Mouse (Mus musculus) gastrocnemius, adult 18-20 months (tissue): ENCODE results near the gene Myh3. TPM values are rescaled to one million over a fixed set of nuclear protein-coding genes. Genes with fewer than 3 reads are reported as not detected.
"Not testable (repeated sequence)": the region's sequence is repeated elsewhere in the genome, so short reads cannot be mapped to it uniquely, and the experiment has no call there.

ENCODE experiments used
- DNase-seq: peaks from one replicate; pipeline ENCODE4 v3.0.0; 2021; ENCODE audit warnings: low spot score
- total RNA-seq, 2 experiments: library from RNA; stranded (reverse); gene quantifications; 2 replicates each; pipeline ENCODE4 v1.2.3; 2021

Gene Myh3
- total RNA-seq, 2 experiments from 2014 or later: 9.5 to 15.9 TPM

GRCm38 (mm10) chr11:67076781-67077180, 1.3 kb upstream of the Myh3 start:
- DNase-seq: no peak

DNA sequence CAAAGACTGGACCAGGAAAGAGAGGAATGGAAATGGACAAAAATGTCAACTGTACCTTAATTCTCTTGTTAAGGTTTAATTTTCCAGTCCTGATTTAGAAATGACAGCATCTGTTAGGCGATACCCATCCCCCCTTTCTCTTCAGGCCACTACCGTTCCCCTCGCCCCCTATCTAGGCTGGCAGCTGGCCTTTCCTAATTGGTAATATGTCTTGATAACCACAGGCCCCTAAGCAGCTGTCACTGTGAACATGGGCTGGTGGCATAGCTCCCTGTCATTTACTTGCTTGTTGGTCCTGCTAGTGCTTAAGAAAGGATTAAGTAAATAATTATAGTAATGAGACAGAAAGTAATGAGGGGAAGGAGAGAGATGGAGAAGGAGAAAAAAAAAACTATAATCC, 665 bp upstream of the Myh3 start:
- no peak for DNase-seq

- no peak for DNase-seq
Measured at GRCm38 (mm10) chr11:67078888-67079287, 788 bp downstream of the Myh3 start.

DNA sequence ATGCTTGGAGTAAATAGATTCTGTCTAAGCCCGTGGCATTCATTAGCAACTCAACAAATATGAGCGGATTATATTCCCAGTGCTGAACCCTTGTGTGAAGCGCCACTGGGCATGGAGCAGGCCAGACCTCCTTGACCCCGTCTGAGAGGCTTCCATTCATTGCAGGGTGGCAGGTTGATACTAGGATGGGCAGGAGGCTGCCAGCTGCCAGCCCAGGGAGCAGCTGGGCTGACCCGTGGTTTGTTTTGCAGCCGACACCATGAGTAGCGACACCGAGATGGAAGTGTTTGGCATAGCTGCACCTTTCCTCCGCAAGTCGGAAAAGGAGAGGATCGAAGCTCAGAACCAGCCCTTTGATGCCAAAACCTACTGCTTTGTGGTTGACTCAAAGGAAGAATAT, 1.6 kb downstream of the Myh3 start:
- no peak for DNase-seq

GRCm38 (mm10) chr11:67080168-67080567, 2.1 kb downstream of the Myh3 start:
- DNase-seq: peak; percentile 58

GRCm38 (mm10) chr11:67081125-67081649, 3.1 kb downstream of the Myh3 start:
- DNase-seq: peak; percentile 31

DNA sequence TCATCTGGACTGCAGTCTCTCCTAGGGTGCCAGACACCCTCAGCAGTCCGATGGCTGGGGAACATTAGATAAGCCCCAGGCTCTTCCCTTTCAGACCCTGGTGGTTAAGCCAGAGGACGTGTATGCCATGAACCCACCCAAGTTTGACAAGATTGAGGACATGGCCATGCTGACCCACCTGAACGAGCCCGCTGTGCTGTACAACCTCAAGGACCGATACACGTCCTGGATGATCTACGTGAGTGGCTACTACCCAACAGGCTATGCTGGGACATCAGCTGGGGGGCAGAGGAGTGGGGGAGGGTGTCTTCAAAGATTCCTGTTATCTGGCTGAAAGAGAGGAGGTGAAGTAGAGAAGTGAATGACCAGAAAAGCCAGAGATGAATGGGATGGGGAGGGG, 4.1 kb downstream of the Myh3 start:
- DNase-seq: no peak

DNA sequence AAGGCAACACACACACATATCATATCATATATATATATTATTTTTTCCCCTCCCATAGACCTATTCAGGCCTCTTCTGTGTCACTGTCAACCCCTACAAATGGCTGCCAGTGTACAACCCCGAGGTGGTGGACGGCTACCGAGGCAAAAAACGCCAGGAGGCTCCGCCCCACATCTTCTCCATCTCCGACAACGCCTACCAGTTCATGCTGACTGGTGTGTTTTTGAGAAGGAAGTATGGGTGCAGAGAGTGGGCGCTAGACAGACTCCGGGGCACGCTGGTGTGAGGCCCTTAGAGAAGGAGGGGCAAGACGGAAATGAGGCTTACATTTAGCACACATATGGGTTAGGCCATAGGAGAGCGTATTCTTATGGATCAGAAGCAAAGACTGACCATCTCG, 4.7 kb downstream of the Myh3 start:
- DNase-seq: no peak

- no peak for DNase-seq
Measured at GRCm38 (mm10) chr11:67083239-67083638, 5.1 kb downstream of the Myh3 start.

- no peak for DNase-seq
Measured at GRCm38 (mm10) chr11:67083712-67084340, 5.7 kb downstream of the Myh3 start.

DNA sequence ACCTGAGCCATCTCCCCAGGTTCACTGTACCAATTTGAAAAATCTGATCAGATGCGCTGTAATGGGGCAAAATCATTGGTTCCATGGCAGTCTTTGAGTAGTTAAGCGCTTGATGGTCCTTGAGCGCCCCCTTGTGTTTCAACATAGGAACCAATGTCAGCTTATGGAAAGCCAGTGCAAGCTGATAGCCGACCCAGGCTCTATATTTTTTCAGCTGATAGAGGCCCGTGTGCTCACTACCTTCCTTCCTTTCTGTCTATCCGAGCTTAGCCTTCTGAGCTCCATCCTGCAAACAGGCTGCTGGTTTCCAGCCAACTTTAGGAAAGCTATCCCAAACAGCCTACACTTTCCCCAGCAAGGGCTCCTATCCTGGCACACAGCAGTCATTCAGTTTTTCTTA, 7.4 kb downstream of the Myh3 start:
- peak; percentile 71 for DNase-seq

DNA sequence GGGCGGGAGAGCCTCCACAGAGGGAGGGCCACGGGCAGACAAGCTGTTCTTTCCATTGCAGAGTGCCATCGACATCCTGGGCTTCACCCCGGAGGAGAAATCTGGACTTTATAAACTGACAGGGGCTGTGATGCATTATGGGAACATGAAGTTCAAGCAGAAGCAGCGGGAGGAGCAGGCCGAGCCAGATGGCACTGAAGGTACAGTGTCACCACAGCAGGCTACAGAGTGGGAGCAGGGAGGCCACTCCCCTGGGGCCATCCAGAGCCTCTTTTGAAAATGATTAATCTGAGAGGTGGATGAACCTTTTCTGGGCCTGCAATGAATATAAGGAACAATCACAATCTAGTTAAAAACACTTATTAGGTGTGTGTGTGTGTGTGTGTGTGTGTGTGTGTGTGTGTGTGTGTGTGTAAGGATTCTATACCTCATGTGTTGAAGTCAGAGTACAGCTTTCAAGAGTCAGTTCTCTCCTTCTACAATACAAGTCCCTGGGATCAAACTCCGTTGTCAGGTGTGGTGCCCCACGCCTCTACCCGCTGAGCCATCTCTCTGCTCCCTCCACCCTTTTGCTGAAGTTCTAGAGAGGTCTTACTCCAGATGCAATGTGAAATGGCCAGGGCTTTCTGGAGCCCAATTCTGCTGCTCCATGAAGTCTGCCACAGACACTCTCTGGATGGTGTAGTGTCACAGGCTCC, 8.5 kb downstream of the Myh3 start:
- DNase-seq: no peak

DNA sequence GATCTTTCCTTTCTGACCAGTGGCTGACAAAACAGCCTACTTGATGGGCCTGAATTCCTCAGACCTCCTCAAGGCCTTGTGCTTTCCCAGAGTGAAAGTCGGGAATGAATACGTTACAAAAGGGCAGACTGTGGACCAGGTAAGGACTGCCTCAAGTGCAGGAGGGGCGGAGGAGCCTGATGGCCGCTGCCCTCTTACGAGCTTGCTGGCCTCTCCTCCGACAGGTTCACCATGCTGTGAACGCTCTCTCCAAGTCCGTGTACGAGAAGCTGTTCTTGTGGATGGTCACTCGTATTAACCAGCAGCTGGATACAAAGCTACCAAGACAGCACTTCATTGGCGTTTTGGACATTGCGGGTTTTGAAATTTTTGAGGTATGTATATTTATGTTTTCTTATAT, 9.1 kb downstream of the Myh3 start:
- no peak for DNase-seq

DNA sequence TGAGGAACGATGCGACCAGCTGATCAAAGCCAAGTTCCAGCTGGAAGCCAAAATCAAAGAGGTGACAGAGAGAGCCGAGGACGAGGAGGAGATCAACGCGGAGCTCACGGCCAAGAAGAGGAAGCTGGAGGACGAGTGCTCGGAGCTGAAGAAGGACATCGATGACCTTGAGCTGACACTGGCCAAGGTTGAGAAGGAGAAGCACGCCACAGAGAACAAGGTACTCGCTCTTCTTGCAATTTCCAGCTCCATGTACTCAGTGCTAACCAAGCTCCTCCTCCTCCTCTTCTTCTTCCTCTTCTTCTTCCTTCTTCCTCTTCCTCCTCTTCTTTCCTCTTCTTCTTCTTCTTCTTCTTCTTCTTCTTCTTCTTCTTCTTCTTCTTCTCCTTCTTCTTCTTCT, 14.3 kb downstream of the Myh3 start:
- DNase-seq: not testable (repeated sequence)

GRCm38 (mm10) chr11:67093201-67093600, 15.1 kb downstream of the Myh3 start:
- no peak for DNase-seq

DNA sequence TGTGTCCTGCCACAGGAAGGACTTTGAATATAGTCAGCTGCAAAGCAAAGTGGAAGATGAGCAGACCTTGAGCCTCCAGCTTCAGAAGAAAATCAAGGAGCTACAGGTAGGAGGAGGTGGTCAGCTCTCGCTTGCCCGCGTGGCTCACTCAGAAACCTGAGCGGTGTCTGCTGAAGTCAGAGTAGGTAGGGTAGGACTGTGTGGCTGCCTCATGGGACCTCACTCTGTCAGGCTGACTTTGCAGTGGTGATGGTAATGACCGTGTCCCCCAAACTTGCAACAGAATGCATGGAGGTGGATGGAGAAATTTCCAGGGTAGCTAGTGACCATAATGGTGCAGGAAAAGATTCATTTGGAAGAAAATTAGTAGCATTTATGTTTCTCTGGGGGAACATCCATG, 15.6 kb downstream of the Myh3 start:
- DNase-seq: no peak

DNA sequence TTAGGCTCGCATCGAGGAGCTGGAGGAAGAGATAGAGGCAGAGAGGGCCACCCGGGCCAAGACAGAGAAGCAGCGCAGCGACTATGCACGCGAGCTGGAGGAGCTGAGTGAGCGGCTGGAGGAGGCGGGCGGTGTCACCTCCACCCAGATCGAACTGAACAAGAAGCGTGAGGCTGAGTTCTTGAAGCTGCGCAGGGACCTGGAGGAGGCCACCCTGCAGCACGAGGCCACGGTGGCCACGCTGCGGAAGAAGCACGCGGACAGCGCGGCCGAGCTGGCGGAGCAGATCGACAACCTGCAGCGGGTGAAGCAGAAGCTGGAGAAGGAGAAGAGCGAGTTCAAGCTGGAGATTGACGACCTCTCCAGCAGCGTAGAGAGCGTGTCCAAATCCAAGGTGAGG, 16.4 kb downstream of the Myh3 start:
- DNase-seq: no peak

DNA sequence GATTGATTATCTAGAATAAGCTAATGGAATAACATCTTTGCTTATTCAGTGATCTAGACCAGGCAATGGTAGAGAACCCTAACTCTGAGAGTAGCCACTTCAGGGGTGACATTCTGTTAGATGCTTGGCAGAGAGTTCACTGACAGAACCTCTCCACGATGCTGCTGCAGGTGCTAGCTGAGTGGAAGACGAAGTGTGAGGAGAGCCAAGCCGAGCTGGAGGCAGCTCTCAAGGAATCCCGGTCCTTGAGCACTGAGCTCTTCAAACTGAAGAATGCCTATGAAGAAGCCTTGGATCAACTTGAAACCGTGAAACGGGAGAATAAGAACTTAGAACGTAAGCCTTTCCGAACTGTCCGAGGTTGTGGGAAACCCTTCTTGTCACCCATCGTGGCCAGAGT, 19.6 kb downstream of the Myh3 start:
- no peak for DNase-seq

GRCm38 (mm10) chr11:67098427-67098826, 20.3 kb downstream of the Myh3 start:
- DNase-seq: no peak

- DNase-seq: no peak
Measured at GRCm38 (mm10) chr11:67099241-67099640, 21.1 kb downstream of the Myh3 start.

DNA sequence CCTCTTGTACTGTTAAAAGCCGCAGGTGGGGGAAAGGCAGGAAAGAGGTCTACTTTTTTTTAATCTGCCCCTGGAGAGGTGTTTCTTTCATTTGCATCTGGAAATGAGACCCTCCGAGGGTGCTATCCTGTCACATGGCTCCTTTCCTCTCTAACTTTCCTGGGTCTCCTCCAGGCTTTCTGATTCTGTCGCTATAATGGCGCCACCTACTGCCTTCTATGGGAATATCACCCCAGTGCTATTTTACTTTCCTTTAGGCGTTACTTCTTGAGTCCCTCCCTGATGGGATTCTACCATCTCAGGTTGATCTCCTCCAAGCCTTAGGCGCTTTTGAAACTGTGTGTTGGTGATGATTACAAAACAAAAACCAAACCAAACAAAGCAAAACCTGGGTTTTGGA, 22.1 kb downstream of the Myh3 start:
- DNase-seq: peak; percentile 49

DNA sequence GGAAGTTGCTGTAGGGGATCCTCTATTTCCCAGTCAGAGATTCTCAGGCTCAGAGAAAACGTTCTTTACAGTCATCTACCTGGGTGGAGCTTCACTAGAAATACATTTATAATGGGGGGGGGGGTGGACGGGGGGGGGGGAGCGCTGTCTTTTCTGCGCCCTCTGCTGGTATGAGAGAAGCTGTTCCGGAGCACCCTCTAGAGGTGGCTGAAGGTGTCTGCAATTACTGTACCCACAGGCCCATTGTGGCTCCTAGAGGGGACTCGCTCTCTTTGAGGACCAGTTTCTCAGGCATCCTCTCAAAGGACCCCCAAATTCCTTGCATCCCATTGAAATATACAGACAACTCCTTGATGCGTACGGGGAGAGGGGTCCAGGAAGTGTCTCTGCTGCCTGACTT, 23.6 kb downstream of the Myh3 start:
- DNase-seq: peak; percentile 67

GRCm38 (mm10) chr11:67103256-67103655, 25.2 kb downstream of the Myh3 start:
- DNase-seq: no peak
